Mouse (Mus musculus) forebrain, embryonic 13.5 days (tissue): Measurements from ENCODE around the gene Tma16. TPM values are rescaled to one million over a fixed set of nuclear protein-coding genes. Genes with fewer than 3 reads are reported as not detected.

Experiments used
- ATAC-seq: fragments of 200-750 bp; cut with Nextera tagmentation; 2 replicates; pipeline ENCODE4 v1.8.0; 2017
- H3K27ac ChIP-seq: fragments of 300-500 bp; sonication (generic); 2 replicates; pipeline ENCODE4 v1.5.1; 2015; ENCODE audit warnings: inconsistent platforms, mild to moderate bottlenecking, moderate library complexity
- H3K27me3 ChIP-seq: fragments of 300-500 bp; sonication (generic); 2 replicates; pipeline ENCODE4 v1.6.1; 2015; ENCODE audit warnings: mild to moderate bottlenecking, inconsistent platforms
- H3K36me3 ChIP-seq: fragments of 300-500 bp; sonication (generic); 2 replicates; pipeline ENCODE4 v1.6.1; 2015; ENCODE audit warnings: mild to moderate bottlenecking, inconsistent platforms; ENCODE audit not compliant: poor library complexity, severe bottlenecking
- H3K4me1 ChIP-seq: fragments of 300-500 bp; sonication (generic); 2 replicates; pipeline ENCODE4 v1.6.1; 2015; ENCODE audit warnings: inconsistent platforms
- H3K4me2 ChIP-seq: fragments of 300-500 bp; sonication (generic); 2 replicates; pipeline ENCODE4 v1.6.1; 2015; ENCODE audit warnings: inconsistent platforms, mild to moderate bottlenecking, moderate library complexity
- H3K4me3 ChIP-seq: fragments of 300-500 bp; sonication (generic); 2 replicates; pipeline ENCODE4 v1.5.1; 2015; ENCODE audit warnings: mild to moderate bottlenecking, inconsistent platforms
- H3K9ac ChIP-seq: fragments of 300-500 bp; sonication (generic); 2 replicates; pipeline ENCODE4 v1.6.1; 2015; ENCODE audit warnings: mild to moderate bottlenecking, inconsistent platforms
- H3K9me3 ChIP-seq: fragments of 300-500 bp; sonication (generic); replicated peaks from 2 replicates; pipeline ENCODE4 v1.6.1; 2016; ENCODE audit warnings: inconsistent platforms
- WGBS: fragments of 180-500 bp; shearing (Covaris S2); methylation state at CpG from one replicate; pipeline ENCODE4 v1.1.7; 2015; 5-methylcytosine and 5-hydroxymethylcytosine counted together
- polyA plus RNA-seq: library from polyadenylated mRNA; unstranded; fragments of >200 nt; fragmentation: Nextera tagmentation; extraction: Ambion mirVana; gene quantifications from 2 replicates; pipeline ENCODE4 v1.2.1, GENCODE M21; 2015

The Tma16 gene
- polyA plus RNA-seq, 1 experiment from 2014 or later, result 11.8 TPM

DNA sequence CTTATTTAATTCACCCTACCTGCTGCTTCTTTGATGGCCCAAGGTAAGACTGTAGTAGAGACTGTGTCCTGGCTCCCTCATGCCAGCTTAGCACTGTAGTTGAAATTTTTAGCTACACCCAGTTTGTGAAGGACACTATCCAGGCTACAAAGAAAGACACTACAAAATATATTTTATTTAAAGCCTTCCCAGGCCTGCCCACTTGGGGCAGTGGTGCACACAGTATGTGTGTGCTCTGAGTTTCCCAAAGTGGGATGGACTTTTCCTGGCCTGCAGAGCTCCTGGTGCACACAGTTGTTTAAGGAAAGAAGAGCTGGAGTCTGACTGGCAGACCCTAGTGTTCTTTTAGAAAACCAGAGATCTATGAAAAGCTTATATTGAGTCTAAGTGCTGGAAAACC lies 29.3 kb downstream of the Tma16 start:
- no peak for ATAC-seq
- no peaks in the 10 kb centered on the region for H3K9me3 ChIP-seq
- no peak overlapping the region for H3K4me2 ChIP-seq
- H3K27ac ChIP-seq, result no peak overlapping the region
- no peak overlapping the region for H3K4me3 ChIP-seq
- no peak overlapping the region for H3K9ac ChIP-seq
- H3K36me3 ChIP-seq, result no peaks in the 10 kb centered on the region
- H3K4me1 ChIP-seq, result no peaks in the 10 kb centered on the region
- no peaks in the 10 kb centered on the region for H3K27me3 ChIP-seq

DNA sequence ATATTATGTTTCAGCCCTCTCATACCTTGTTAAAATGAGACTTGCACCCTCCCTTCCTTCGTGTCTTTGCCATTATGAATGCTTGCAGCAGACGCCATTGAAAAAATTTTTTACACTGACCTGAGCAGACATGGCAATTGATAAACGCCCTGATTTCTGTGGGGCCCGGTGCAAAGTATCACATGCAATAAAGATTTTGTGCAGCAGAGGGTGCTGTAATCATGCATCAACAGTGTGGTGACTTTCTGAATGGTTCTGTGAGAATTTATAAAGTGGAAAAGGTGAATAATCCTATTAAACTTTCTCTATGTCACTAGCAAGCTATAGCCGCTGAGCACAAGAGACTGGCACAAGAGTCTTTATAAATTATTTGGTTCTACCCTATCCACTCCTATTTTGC lies 35.6 kb downstream of the Tma16 start:
- H3K36me3 ChIP-seq, result no peaks in the 10 kb centered on the region
- no peak overlapping the region for H3K4me2 ChIP-seq
- H3K4me3 ChIP-seq, result no peak overlapping the region
- WGBS, result 22% methylated on average over 5 of the region's 5 CpGs
- no peak overlapping the region for H3K9ac ChIP-seq
- H3K27ac ChIP-seq, result no peak overlapping the region
- H3K9me3 ChIP-seq, result no peaks in the 10 kb centered on the region
- no peaks in the 10 kb centered on the region for H3K27me3 ChIP-seq
- H3K4me1 ChIP-seq, result no peaks in the 10 kb centered on the region
- ATAC-seq, result peak; percentile 62; the same call in 1 of the 2 replicates

- Histone ChIP-seq H3K9ac (no peak overlapping the region), H3K4me3 (no peak overlapping the region), H3K36me3 (no peaks in the 10 kb centered on the region), H3K27me3 (no peaks in the 10 kb centered on the region), H3K4me1 (no peaks in the 10 kb centered on the region), H3K9me3 (no peaks in the 10 kb centered on the region), H3K27ac (no peak overlapping the region), H3K4me2 (no peak overlapping the region)
- WGBS, result 77% methylated on average over 3 of the region's 3 CpGs
- no peak for ATAC-seq
Measured at GRCm38 (mm10) chr8:66445351-66445750, 41.0 kb downstream of the Tma16 start.

DNA sequence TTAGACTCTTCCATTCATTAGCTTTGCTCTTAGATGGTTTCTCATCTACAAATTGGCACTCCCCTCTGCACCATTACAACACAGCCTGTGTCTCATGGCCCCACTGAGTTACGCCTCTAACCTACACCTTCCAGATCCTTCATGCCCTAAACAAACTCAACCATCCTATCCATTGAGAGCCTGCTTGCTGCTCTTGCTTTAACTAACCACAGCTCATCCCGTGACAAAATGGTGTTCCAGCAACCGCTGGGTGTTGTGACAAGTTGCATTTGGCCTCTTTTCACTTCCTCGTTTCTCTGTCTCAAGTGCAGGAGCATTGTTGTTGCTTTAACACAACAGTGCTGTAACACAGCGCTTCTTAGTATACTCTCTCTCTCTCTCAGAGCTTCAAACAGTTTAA lies 42.2 kb downstream of the Tma16 start:
- Histone ChIP-seq H3K4me3 (no peak overlapping the region), H3K27ac (no peak overlapping the region), H3K4me1 (no peaks in the 10 kb centered on the region), H3K4me2 (no peak overlapping the region), H3K27me3 (no peaks in the 10 kb centered on the region), H3K36me3 (no peaks in the 10 kb centered on the region), H3K9ac (no peak overlapping the region), H3K9me3 (no peaks in the 10 kb centered on the region)
- no peak for ATAC-seq
- 84% methylated on average over 5 of the region's 5 CpGs for WGBS

GRCm38 (mm10) chr8:66442778-66443177 lies 43.6 kb downstream of the Tma16 start:
- peak; percentile 60 for ATAC-seq
- WGBS, result 17% methylated on average over 1 of the region's 1 CpGs

DNA sequence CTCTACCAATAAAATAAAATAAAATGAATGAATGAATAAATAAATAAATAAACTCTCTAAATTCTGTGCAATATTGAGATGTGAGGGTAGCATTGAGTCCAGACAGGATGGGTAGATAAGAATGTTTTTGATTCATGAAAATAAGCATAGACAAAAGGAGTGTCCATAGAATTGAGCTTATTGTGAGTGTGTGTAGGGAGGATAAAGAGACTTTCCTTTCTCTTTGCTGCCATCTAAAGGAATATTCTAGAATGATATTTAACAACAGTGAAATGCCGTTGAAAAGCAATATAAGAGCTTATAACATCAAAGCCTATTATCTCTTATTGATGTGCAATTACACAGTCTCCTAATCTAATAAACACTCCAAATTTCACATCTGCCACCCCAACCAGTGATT lies 45.2 kb downstream of the Tma16 start:
- Histone ChIP-seq H3K4me3 (no peak overlapping the region), H3K27ac (no peak overlapping the region), H3K9ac (no peak overlapping the region), H3K4me2 (no peak overlapping the region), H3K27me3 (no peaks in the 10 kb centered on the region), H3K4me1 (no peaks in the 10 kb centered on the region), H3K9me3 (no peaks in the 10 kb centered on the region), H3K36me3 (no peaks in the 10 kb centered on the region)
- ATAC-seq, result peak; percentile 80
- 8% methylated on average over 1 of the region's 1 CpGs for WGBS

More at GRCm38 (mm10) chr8:66442778-66443177, 43.6 kb downstream of the Tma16 start:
- Histone ChIP-seq H3K9me3 (no peaks in the 10 kb centered on the region), H3K4me1 (no peaks in the 10 kb centered on the region), H3K27me3 (no peaks in the 10 kb centered on the region), H3K36me3 (no peaks in the 10 kb centered on the region), H3K9ac (no peak overlapping the region), H3K27ac (no peak overlapping the region), H3K4me2 (no peak overlapping the region), H3K4me3 (no peak overlapping the region)

DNA sequence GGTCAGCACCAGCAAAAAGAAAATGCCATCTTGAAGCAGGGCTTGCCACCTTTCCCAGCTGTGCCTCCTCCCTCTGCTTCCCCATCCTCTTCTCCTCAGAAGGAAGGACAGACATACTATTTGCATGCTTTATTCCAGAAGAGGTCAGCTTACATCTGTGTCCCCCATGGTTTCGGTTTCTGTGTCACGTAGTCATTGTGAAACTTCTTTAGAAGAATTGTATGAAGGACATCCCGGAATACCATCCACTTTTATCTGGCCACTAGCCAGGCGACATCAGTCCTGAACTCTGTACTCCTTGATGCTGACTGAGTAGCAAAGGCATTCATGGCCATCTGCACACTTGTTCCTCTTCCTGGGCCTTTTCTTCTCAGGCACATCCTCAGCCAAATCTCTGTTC lies 47.9 kb downstream of the Tma16 start:
- Histone ChIP-seq H3K4me3 (no peak overlapping the region), H3K4me1 (no peaks in the 10 kb centered on the region), H3K9ac (no peak overlapping the region), H3K4me2 (no peak overlapping the region), H3K27ac (no peak overlapping the region), H3K36me3 (no peaks in the 10 kb centered on the region), H3K9me3 (no peaks in the 10 kb centered on the region), H3K27me3 (no peaks in the 10 kb centered on the region)
- WGBS, result 80% methylated on average over 4 of the region's 4 CpGs
- ATAC-seq, result no peak

DNA sequence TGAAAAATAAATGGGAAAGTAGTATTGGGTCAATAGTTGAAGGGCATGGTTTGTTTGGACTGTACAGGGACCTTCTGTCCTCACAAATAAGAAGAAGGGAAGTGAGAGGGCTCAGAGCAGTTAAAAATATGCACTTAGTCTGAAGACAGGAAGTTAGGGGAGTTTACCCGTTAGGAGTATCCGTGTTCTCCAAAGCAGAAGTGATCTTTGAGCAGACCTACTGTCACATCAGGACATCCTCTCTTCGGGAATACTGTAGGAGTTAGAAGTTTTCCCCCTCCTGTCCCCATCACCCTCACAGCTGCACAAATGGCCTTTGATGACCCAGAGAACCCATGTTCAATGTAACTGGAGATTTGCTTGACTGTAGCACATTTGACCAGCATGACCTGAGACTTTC lies 48.4 kb downstream of the Tma16 start:
- no peaks in the 10 kb centered on the region for H3K36me3 ChIP-seq
- no peak overlapping the region for H3K9ac ChIP-seq
- no peaks in the 10 kb centered on the region for H3K9me3 ChIP-seq
- no peak for ATAC-seq
- no peaks in the 10 kb centered on the region for H3K27me3 ChIP-seq
- no peak overlapping the region for H3K4me2 ChIP-seq
- no peaks in the 10 kb centered on the region for H3K4me1 ChIP-seq
- H3K27ac ChIP-seq, result no peak overlapping the region
- 78% methylated on average over 3 of the region's 3 CpGs for WGBS
- H3K4me3 ChIP-seq, result no peak overlapping the region

- Histone ChIP-seq H3K9ac (no peak overlapping the region), H3K4me2 (no peak overlapping the region), H3K27ac (no peak overlapping the region), H3K4me3 (no peak overlapping the region), H3K9me3 (no peaks in the 10 kb centered on the region), H3K36me3 (no peaks in the 10 kb centered on the region), H3K27me3 (no peaks in the 10 kb centered on the region), H3K4me1 (no peaks in the 10 kb centered on the region)
- no peak for ATAC-seq
- WGBS, result 100% methylated on average over 1 of the region's 1 CpGs
Measured at GRCm38 (mm10) chr8:66436804-66437203, 49.5 kb downstream of the Tma16 start.

DNA sequence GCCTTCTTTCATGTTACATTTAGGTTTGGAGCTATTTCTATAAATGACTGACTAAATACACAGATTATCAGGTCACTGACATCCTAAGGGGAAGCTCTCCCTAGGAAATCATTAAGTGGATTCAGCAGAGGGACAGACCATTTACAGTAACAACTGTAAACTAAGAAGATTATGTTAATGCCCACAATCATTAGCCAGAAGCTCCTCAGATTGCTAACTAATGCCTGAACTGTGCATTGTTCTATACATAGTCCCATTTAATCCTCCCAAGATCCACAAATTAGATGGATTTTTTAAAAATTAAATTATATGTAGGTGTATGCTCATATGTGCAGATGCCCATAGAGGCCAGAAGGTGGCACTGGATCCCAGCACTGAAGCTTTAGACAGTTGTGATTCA lies 52.8 kb downstream of the Tma16 start:
- H3K4me3 ChIP-seq, result no peak overlapping the region
- no peak for ATAC-seq
- no peak overlapping the region for H3K9ac ChIP-seq
- H3K27me3 ChIP-seq, result no peaks in the 10 kb centered on the region
- no peak overlapping the region for H3K27ac ChIP-seq
- no peak overlapping the region for H3K4me2 ChIP-seq
- H3K4me1 ChIP-seq, result no peaks in the 10 kb centered on the region
- no peaks in the 10 kb centered on the region for H3K9me3 ChIP-seq
- H3K36me3 ChIP-seq, result no peaks in the 10 kb centered on the region

DNA sequence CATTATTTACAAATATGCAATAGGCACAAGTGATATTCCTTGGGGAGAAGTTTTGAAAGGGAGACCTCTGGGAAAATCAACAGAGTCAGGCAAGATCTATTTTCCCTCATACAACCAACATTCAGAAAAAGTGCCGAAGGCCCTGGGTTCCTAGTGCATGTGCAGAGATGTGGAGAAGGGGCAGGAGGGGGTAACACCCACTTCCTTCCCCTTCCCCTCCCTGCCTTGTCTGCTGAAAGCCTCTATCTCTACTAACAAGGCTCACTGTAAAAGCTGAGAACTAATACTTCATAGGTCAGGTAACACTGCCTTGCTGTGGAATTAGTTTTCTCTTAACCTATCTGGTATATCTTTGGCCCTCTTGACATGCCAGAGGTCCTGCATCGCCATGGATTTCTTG lies 55.7 kb downstream of the Tma16 start:
- H3K27ac ChIP-seq, result no peak overlapping the region
- no peaks in the 10 kb centered on the region for H3K36me3 ChIP-seq
- H3K4me3 ChIP-seq, result no peak overlapping the region
- H3K9ac ChIP-seq, result no peak overlapping the region
- no peaks in the 10 kb centered on the region for H3K4me1 ChIP-seq
- 82% methylated on average over 2 of the region's 2 CpGs for WGBS
- no peak overlapping the region for H3K4me2 ChIP-seq
- H3K9me3 ChIP-seq, result no peaks in the 10 kb centered on the region
- no peaks in the 10 kb centered on the region for H3K27me3 ChIP-seq
- ATAC-seq, result no peak
